Mouse (Mus musculus) NIH3T3 (cell line): ENCODE data around the gene Rps6ka5.

ENCODE experiments used
- DNase-seq: peaks from one replicate; pipeline ENCODE4 v3.0.0-alpha.2; 2012; ENCODE audit warnings: low read depth

Gene Rps6ka5

GRCm38 (mm10) chr12:100529651-100530050 is 197.1 kb downstream of the Rps6ka5 start:
- DNase-seq, result no peak

DNA sequence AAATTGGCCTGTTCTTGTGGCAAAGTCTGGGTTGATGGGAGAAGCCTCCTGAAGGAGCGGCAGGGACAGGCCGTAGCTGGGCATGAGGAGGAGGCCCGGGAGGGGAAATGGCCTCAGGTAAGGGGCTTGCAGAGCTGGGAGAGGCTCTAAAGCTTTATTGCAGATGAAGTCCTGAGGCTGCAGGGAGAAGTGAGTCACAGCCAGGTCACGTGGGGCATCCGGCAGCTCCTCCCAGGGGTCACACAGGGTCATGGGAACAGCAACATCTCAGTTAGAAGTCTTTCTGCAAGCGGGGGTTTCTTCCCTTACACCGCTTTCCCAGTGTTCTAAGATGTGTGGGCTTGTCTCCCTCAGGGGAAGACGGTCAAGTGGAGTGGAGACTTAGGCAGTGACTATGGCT is 197.6 kb downstream of the Rps6ka5 start:
- peak; percentile 66 for DNase-seq

DNA sequence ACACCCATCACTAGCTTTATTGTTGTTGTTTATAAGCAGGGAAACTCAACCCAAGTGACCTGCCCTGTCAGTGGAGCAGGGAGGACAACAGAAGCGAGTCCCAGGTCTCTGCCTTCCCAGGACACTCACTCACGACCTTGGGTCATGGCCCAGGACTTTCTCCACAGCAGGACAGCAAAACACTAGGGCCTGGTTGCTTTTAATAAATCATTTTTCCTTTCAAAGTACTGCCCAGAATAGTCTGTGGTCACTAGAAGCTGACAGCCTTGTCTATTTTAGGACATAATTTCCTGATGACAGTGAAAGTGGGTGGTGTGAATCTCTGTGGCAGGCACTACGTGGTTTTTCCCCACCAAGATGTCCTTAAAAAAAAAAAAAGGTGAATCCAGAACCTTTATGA is 198.5 kb downstream of the Rps6ka5 start:
- DNase-seq, result no peak

GRCm38 (mm10) chr12:100527753-100528152 is 199.0 kb downstream of the Rps6ka5 start:
- DNase-seq, result no peak

GRCm38 (mm10) chr12:100527241-100527640 is 199.5 kb downstream of the Rps6ka5 start:
- DNase-seq, result no peak

- peak; percentile 26 for DNase-seq
These were observed 200.8 kb downstream of the Rps6ka5 start for GRCm38 (mm10) chr12:100525939-100526338.

DNA sequence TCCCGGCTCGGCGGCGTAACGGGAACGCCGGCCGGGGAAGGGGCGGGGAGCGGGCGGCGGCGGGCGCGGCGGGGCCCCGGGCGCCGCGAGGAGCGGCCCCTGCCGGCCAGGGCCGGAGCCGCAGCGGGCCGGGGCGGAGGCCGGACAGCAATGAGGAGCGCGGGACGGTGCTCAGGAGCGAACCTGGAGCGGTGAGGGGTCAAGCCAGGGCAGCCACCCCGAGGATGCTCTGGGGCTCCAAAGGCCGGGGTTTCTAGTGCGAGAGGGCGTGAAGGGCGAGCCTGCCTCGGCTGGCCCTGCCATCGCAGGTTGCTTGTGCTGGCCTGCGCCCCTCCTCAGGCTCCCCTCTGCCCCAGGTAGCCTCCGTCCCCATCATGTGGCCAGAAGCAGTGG is 206.0 kb downstream of the Rps6ka5 start, which contains the start of gene Ttc7b:
TSS of gene Ttc7b (minus strand) at position 33 of the 393 bp plus-strand sequence.
- peak; percentile 74 for DNase-seq

DNA sequence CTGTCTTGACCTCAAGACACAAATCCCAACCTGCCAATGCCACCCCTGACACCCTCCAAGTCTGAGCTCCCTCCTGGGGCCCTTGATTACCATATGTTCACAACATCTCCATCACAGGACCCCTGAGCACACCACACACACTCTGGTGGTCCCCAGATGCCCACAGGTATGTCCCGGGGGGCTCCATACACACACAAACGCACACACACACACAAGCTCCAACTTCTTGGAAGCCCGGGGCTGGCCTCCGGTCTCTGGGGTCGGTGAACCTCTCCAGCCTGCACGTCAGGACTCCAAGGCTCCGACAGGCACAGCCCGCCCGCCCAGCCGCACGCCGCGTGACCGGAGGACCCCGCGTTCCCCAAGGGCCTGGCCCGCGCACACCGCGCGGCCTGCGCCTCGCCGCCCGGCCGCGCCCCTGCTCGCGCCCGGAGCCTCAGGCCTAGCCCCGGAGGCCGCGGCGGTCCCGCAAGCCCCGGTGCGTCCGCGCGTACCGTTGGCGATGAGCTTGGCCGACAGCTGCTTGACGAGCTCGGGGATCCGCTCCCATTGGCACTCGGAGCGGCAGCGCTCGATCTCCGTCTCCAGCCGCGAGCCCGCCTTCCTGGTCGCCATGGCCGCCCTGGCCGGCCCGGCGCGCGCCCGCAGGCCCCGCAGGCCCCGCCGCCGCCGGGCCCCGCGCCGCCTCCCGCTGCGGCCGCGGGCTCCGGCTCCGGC is 206.5 kb downstream of the Rps6ka5 start:
- DNase-seq, result peak; percentile 64

GRCm38 (mm10) chr12:100519684-100520076 is 207.1 kb downstream of the Rps6ka5 start:
- DNase-seq, result peak; percentile 78

- no peak for DNase-seq
These were observed 209.4 kb downstream of the Rps6ka5 start for GRCm38 (mm10) chr12:100517371-100517770.

DNA sequence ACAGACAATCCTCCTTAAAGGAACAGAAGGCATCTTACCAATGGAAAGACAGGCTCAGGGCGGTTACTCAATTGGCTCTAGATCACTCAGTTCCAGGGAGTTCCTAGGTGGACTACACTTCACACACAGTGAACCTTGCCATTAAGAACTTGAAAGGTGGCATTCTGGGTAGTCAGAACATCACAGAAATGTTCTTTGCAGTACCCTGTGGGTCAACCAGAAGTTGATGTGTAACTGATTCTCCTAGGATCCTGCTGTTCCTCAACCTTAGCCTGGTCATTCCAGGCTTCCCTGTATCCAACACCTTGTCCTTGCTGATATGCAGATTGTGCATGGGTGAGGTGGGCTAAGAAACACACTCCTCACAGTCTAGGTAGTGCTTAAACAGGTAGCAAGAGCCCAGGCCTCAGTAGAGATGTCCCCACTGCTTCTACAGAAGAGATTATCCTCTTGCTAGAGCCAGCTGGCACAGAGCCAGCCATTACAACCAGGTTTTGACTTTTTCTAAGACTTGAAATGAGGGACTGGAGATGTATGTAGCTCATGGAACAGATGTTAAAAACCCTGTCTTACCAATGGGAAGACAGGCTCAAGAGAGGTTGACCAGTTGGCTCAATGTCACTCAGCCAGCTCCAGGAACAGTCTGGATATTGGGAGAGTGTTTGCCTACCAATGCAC is 210.5 kb downstream of the Rps6ka5 start:
- DNase-seq, result peak; percentile 42

DNA sequence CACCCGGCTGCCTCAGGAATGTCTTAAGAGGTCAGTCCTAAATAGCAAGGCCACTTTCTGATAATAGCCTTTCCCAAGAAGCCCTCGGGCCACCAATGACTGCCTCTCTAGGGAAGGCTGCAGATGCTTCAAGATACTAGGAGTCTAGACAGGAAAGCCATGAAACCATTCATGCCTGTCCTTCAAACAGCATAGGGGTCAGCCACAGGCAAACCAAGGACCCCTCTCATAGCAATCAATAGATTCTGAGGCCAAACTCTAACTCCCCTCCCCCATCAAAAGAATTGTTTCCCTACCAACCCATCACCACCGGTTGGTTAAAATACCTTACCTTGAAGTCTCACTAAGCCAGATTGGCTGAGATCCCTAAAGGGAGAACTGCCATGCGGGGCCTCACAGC is 211.3 kb downstream of the Rps6ka5 start:
- no peak for DNase-seq

- DNase-seq, result no peak
These were observed 212.2 kb downstream of the Rps6ka5 start for GRCm38 (mm10) chr12:100514611-100515010.

GRCm38 (mm10) chr12:100513131-100513530 is 213.7 kb downstream of the Rps6ka5 start:
- no peak for DNase-seq

GRCm38 (mm10) chr12:100512641-100513040 is 214.1 kb downstream of the Rps6ka5 start:
- no peak for DNase-seq

GRCm38 (mm10) chr12:100509615-100510282 is 217.0 kb downstream of the Rps6ka5 start:
- no peak for DNase-seq

DNA sequence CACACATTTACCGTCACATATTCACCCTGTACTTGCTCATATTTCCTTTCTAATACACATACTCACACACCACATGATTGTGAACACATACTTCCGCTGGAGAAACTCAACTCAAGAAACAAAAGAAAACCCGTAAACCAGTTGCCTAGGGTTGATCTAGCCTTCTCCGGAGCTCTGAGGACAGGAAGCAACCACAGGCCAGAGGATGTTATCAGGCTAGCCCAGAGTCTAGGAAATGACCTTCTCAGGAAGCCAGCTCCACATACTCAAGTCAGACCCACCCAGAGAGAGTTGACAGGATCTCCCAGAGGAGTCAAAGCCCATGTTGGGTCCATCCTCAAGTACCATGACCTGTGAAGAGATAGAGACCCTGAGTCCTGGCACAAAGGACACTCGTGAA is 218.1 kb downstream of the Rps6ka5 start:
- DNase-seq, result no peak

DNA sequence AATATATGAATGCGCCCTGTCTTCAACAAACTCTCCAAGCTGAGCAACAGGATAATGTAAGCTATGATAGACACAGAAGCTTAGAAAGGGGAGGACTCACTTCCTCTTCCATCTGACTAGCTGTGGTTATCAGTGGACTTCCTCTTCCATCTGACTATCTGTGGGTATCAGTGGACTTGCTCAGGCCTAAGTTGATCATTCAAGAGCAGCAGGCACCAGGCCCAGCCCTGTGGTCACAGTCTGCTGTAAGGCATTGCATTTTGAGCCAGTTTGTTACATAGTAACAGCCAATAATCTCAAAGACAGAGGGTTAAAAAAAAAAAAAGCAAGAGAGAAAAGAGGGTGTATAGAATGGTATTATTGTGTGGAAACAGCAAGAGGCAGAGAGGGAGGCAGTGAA is 221.3 kb downstream of the Rps6ka5 start:
- DNase-seq, result no peak

DNA sequence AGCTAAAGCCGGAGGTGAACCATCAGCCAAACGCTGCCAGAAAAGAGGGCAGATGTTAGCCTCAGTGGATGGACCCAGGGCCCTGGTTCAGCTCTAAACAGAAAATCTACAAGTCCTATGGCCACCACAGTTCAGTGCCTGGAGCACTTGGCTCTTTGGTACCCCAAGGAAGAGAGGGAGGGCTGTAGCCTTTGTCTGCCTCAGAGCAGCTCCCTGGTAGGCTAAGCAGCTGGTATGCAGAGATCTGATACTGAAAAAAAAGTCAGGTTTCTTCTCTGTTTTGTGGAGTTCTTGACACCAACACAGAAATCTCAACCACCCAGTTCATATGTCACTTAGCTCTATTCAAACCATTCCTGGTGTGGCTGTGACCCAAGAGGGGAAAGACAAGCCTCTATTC is 222.2 kb downstream of the Rps6ka5 start:
- DNase-seq, result no peak

- no peak for DNase-seq
These were observed 223.1 kb downstream of the Rps6ka5 start for GRCm38 (mm10) chr12:100503659-100504058.

DNA sequence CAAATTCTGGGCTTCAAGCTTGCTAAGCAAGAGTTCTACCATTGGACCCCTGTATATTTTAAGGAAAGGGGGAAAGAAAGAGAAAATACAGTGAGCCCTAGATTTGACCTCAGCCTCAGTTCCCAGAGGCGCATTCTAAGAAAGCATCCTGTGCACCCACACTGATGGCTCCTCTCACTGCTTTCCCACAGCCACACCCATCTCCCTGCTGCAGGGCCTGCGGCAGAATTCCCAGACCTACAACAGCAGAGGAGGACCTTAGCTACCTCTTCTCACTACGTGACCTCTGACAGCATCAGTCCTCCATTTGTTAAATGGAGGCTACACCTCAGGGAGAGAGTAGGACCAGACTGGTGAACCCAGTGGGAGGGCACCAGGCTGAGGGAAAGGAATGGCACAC is 224.2 kb downstream of the Rps6ka5 start:
- DNase-seq, result no peak

- DNase-seq, result no peak
These were observed 225.5 kb downstream of the Rps6ka5 start for GRCm38 (mm10) chr12:100501261-100501660.

DNA sequence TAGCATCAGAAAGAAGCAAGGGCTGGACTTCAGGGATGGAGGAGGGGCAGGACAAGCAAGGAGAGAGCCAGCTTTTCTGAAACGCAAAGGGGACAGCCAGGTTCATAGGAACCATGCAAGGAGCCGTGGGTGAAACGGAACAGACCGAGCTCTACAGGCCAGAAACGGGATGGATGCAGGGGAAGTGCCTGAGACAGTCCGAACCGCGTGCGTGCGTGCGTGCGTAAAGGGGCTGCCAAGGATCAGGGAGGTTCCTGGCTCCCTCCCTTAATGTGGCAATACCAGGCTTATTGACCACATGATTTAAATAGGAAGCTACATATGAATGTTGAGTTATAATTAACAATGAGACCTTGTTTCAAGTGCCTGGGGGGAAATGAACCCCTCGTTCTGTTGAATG is 227.3 kb downstream of the Rps6ka5 start:
- DNase-seq, result no peak
